Mouse (Mus musculus) neural tube, embryonic 11.5 days (tissue): ENCODE results near the gene Gm20431. TPM values are rescaled to one million over a fixed set of nuclear protein-coding genes. Genes with fewer than 3 reads are reported as not detected.

Source experiments
- ATAC-seq: fragments of 200-750 bp; cut with Nextera tagmentation; 2 replicates; pipeline ENCODE4 v1.8.0; 2017; ENCODE audit warnings: moderate number of reproducible peaks, mild to moderate bottlenecking, moderate TSS enrichment, moderate library complexity; ENCODE audit not compliant: insufficient read depth, low FRiP score, low TSS enrichment
- DNase-seq: peaks from one replicate; pipeline ENCODE4 v3.0.0-alpha.2; 2015; ENCODE audit warnings: low spot score
- H3K27ac ChIP-seq: fragments of 300-500 bp; sonication (generic); 2 replicates; pipeline ENCODE4 v1.5.1; 2014; ENCODE audit warnings: low read depth, mild to moderate bottlenecking, low read length
- H3K27me3 ChIP-seq: fragments of 300-500 bp; sonication (generic); 2 replicates; pipeline ENCODE4 v1.6.1; 2014; ENCODE audit warnings: mild to moderate bottlenecking, low read length, mixed read lengths; ENCODE audit not compliant: control insufficient read depth, insufficient read depth
- H3K36me3 ChIP-seq: fragments of 300-500 bp; sonication (generic); 2 replicates; pipeline ENCODE4 v1.6.1; 2014; ENCODE audit warnings: mild to moderate bottlenecking, low read length, moderate library complexity, mixed read lengths; ENCODE audit not compliant: control insufficient read depth, insufficient read depth
- H3K4me1 ChIP-seq: fragments of 300-500 bp; sonication (generic); 2 replicates; pipeline ENCODE4 v1.6.1; 2014; ENCODE audit warnings: low read length, mixed read lengths; ENCODE audit not compliant: control insufficient read depth, insufficient read depth
- H3K4me2 ChIP-seq: fragments of 300-500 bp; sonication (generic); 2 replicates; pipeline ENCODE4 v1.6.1; 2014; ENCODE audit warnings: low read depth, mild to moderate bottlenecking, moderate library complexity
- H3K4me3 ChIP-seq: fragments of 300-500 bp; sonication (generic); 2 replicates; pipeline ENCODE4 v1.5.1; 2014; ENCODE audit warnings: low read depth, low read length
- H3K9ac ChIP-seq: fragments of 300-500 bp; sonication (generic); 2 replicates; pipeline ENCODE4 v1.6.1; 2014; ENCODE audit warnings: mild to moderate bottlenecking, low read length
- H3K9me3 ChIP-seq: fragments of 300-500 bp; sonication (generic); 2 replicates; pipeline ENCODE4 v1.6.1; 2016; ENCODE audit warnings: low read length; ENCODE audit not compliant: control insufficient read depth
- WGBS: fragments of 180-500 bp; shearing (Covaris S2); extraction: QIAGEN DNeasy Blood & Tissue Kit; methylation state at CpG from one replicate; pipeline ENCODE4 v1.1.7; 2014; 5-methylcytosine and 5-hydroxymethylcytosine counted together
- polyA plus RNA-seq: library from polyadenylated mRNA; unstranded; fragments of >200 nt; fragmentation: Nextera tagmentation; extraction: Ambion mirVana; gene quantifications from 2 replicates; pipeline ENCODE4 v1.2.1, GENCODE M21; 2014

Gene Gm20431
- polyA plus RNA-seq, 1 experiment from 2014 or later = not detected

GRCm38 (mm10) chr2:167632731-167633536 is 28.4 kb downstream of the Gm20431 start:
- WGBS = 82% methylated on average over 12 of the region's 12 CpGs

GRCm38 (mm10) chr2:167631591-167632448 is 29.5 kb downstream of the Gm20431 start, which contains the start of gene Ube2v1:
TSS of gene Ube2v1 (minus strand) at chr2:167632095.
- 0 out of 2 replicates have a peak, but pooled peaks cover 2% of the 10 kb centered on the region for H3K36me3 ChIP-seq
- peaks cover 26% of the 10 kb centered on the region for H3K4me1 ChIP-seq
- H3K4me3 ChIP-seq = peak within 1 kb of the TSS; percentile 97
- ATAC-seq (peak; percentile 81), DNase-seq (peak; percentile 99)
- 2% methylated on average over 85 of the region's 87 CpGs for WGBS
- H3K27ac ChIP-seq = peak within 1 kb of the TSS; percentile 83
- peak within 1 kb of the TSS; percentile 91 for H3K9ac ChIP-seq
- H3K4me2 ChIP-seq = peak within 1 kb of the TSS; percentile 71
- no peaks in the 10 kb centered on the region for H3K9me3 ChIP-seq
- H3K27me3 ChIP-seq = no peaks in the 10 kb centered on the region

More at GRCm38 (mm10) chr2:167632731-167633536, 28.4 kb downstream of the Gm20431 start:
- Histone ChIP-seq H3K27me3 (no peaks in the 10 kb centered on the region), H3K4me3 (no peak overlapping the region), H3K9ac (peak overlapping the region; percentile 91), H3K9me3 (no peaks in the 10 kb centered on the region), H3K4me1 (peaks cover 26% of the 10 kb centered on the region), H3K27ac (no peak overlapping the region), H3K4me2 (peak overlapping the region; percentile 71; the same call in 1 of the 2 replicates), H3K36me3 (0 out of 2 replicates have a peak, but pooled peaks cover 2% of the 10 kb centered on the region)
- no peak for ATAC-seq
- DNase-seq = no peak

- Histone ChIP-seq H3K36me3 (0 out of 2 replicates have a peak, but pooled peaks cover 2% of the 10 kb centered on the region), H3K27me3 (no peaks in the 10 kb centered on the region), H3K4me2 (peak overlapping the region; percentile 71), H3K27ac (peak overlapping the region; percentile 83), H3K4me1 (peaks cover 26% of the 10 kb centered on the region), H3K9me3 (no peaks in the 10 kb centered on the region), H3K9ac (peak overlapping the region; percentile 91), H3K4me3 (peak overlapping the region; percentile 97)
- DNase-seq (no peak), ATAC-seq (peak; percentile 18; the same call in 1 of the 2 replicates)
- WGBS = under 1% methylated on average over 31 of the region's 31 CpGs
These were observed 30.1 kb downstream of the Gm20431 start for GRCm38 (mm10) chr2:167631181-167631590.

GRCm38 (mm10) chr2:167630421-167630820 is 30.9 kb downstream of the Gm20431 start:
- Histone ChIP-seq H3K4me2 (peak overlapping the region; percentile 71), H3K36me3 (0 out of 2 replicates have a peak, but pooled peaks cover 2% of the 10 kb centered on the region), H3K9me3 (no peaks in the 10 kb centered on the region), H3K9ac (peak overlapping the region; percentile 91), H3K4me3 (peak overlapping the region; percentile 97), H3K27me3 (no peaks in the 10 kb centered on the region), H3K4me1 (peaks cover 26% of the 10 kb centered on the region), H3K27ac (no peak overlapping the region)
- DNase-seq (no peak), ATAC-seq (no peak)
- 75% methylated on average over 5 of the region's 5 CpGs for WGBS

GRCm38 (mm10) chr2:167629665-167630209 is 31.6 kb downstream of the Gm20431 start:
- peaks cover 26% of the 10 kb centered on the region for H3K4me1 ChIP-seq
- H3K36me3 ChIP-seq = 0 out of 2 replicates have a peak, but pooled peaks cover 2% of the 10 kb centered on the region
- DNase-seq (no peak), ATAC-seq (no peak)
- H3K27me3 ChIP-seq = no peaks in the 10 kb centered on the region
- peak overlapping the region; percentile 71 for H3K4me2 ChIP-seq
- WGBS = 77% methylated on average over 11 of the region's 11 CpGs
- H3K27ac ChIP-seq = no peak overlapping the region; the same call in 1 of the 2 replicates
- no peaks in the 10 kb centered on the region for H3K9me3 ChIP-seq
- 0 out of 2 replicates have a peak overlapping the region, but pooled peaks have one; percentile 97 for H3K4me3 ChIP-seq
- H3K9ac ChIP-seq = peak overlapping the region; percentile 7; the same call in 1 of the 2 replicates

- Histone ChIP-seq H3K4me2 (no peak overlapping the region), H3K36me3 (0 out of 2 replicates have a peak, but pooled peaks cover 2% of the 10 kb centered on the region), H3K4me3 (no peak overlapping the region), H3K9me3 (no peaks in the 10 kb centered on the region), H3K27me3 (no peaks in the 10 kb centered on the region), H3K4me1 (peaks cover 26% of the 10 kb centered on the region), H3K9ac (no peak overlapping the region), H3K27ac (no peak overlapping the region)
- no peak for DNase-seq
- 81% methylated on average over 4 of the region's 4 CpGs for WGBS
- ATAC-seq = no peak
These were observed 32.4 kb downstream of the Gm20431 start for GRCm38 (mm10) chr2:167628872-167629271.

- Histone ChIP-seq H3K4me3 (no peak overlapping the region), H3K4me1 (peaks cover 24% of the 10 kb centered on the region), H3K9me3 (no peaks in the 10 kb centered on the region), H3K27me3 (no peaks in the 10 kb centered on the region), H3K36me3 (0 out of 2 replicates have a peak, but pooled peaks cover 2% of the 10 kb centered on the region), H3K4me2 (no peak overlapping the region), H3K27ac (no peak overlapping the region), H3K9ac (no peak overlapping the region)
- ATAC-seq (no peak), DNase-seq (no peak)
- 89% methylated on average over 7 of the region's 7 CpGs for WGBS
These were observed 34.3 kb downstream of the Gm20431 start for GRCm38 (mm10) chr2:167627019-167627418.

- Histone ChIP-seq H3K27ac (no peak overlapping the region), H3K36me3 (0 out of 2 replicates have a peak, but pooled peaks cover 2% of the 10 kb centered on the region), H3K9ac (no peak overlapping the region), H3K9me3 (no peaks in the 10 kb centered on the region), H3K4me3 (no peak overlapping the region), H3K4me2 (no peak overlapping the region), H3K27me3 (no peaks in the 10 kb centered on the region), H3K4me1 (peaks cover 22% of the 10 kb centered on the region)
- 63% methylated on average over 2 of the region's 2 CpGs for WGBS
- ATAC-seq (no peak), DNase-seq (no peak)
These were observed 35.6 kb downstream of the Gm20431 start for GRCm38 (mm10) chr2:167625670-167626069.
